Mouse (Mus musculus) heart, embryonic 10.5 days (tissue): ENCODE measurements around the gene Taf4. TPM values are rescaled to one million over a fixed set of nuclear protein-coding genes. Genes with fewer than 3 reads are reported as not detected.
A peak's percentile ranks its signal among the peaks of the same experiment; 100 is the strongest.

Source experiments
- DNase-seq: peaks from one replicate; pipeline ENCODE4 v3.0.0-alpha.2; 2017; ENCODE audit warnings: low spot score
- H3K27ac ChIP-seq: fragments of 300-500 bp; sonication (generic); 2 replicates; pipeline ENCODE4 v1.5.1; 2016; ENCODE audit warnings: mild to moderate bottlenecking
- H3K27me3 ChIP-seq: fragments of 300-500 bp; sonication (generic); 2 replicates; pipeline ENCODE4 v1.6.1; 2016; ENCODE audit warnings: mild to moderate bottlenecking; ENCODE audit not compliant: poor library complexity, insufficient read depth, severe bottlenecking
- H3K36me3 ChIP-seq: fragments of 300-500 bp; sonication (generic); 2 replicates; pipeline ENCODE4 v1.6.1; 2016; ENCODE audit warnings: mild to moderate bottlenecking, moderate library complexity
- H3K4me1 ChIP-seq: fragments of 300-500 bp; sonication (generic); 2 replicates; pipeline ENCODE4 v1.6.1; 2016; ENCODE audit warnings: mild to moderate bottlenecking
- H3K4me3 ChIP-seq: fragments of 300-500 bp; sonication (generic); 2 replicates; pipeline ENCODE4 v1.5.1; 2016; ENCODE audit warnings: mild to moderate bottlenecking, moderate library complexity
- H3K9me3 ChIP-seq: fragments of 300-500 bp; sonication (generic); 2 replicates; pipeline ENCODE4 v1.6.1; 2016; ENCODE audit warnings: mild to moderate bottlenecking, moderate library complexity
- WGBS: fragments of 180-500 bp; shearing (Covaris S2); methylation state at CpG from one replicate; pipeline ENCODE4 v1.1.7; 2016; 5-methylcytosine and 5-hydroxymethylcytosine counted together
- polyA plus RNA-seq: library from polyadenylated mRNA; unstranded; fragments of >200 nt; fragmentation: Nextera tagmentation; extraction: Ambion mirVana; gene quantifications from 2 replicates; pipeline ENCODE4 v1.2.1, GENCODE M21; 2016

Gene Taf4
- polyA plus RNA-seq, 1 experiment from 2014 or later: 3.2 TPM

DNA sequence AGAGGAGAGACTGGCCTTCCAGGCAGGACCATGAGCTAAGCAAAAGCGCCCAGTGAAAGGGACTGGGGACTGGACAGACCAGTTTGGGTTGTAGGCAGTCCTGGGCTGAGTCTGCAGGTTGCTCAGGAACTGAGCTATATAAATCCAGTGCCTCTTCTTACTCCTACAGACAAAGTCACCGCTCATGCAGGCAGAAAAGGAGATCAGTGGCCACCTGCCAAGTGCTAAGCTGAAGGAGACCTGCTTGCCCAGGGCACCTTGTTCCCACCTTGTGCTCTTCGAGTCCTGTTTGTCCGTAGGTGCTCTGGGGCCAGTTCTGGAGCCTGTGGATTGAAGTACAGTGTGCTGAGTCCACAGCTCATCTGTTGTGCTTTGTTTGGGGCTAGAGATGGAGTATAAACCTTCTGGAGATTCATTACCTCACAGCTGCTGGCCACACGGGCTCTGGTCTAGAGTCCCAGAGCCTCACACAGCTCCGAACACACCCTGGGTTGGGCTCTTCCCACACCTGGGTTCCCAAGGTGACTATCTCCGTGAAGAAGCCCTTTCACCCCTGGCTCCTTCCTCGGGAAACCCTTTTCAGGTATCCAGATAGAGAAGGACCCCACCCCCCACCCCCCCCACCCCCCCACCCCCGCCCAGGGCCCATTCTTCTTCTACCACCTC is 30.0 kb upstream of the Taf4 start:
- Histone ChIP-seq H3K36me3 (no peaks in the 10 kb centered on the region), H3K27me3 (peaks cover 10% of the 10 kb centered on the region; the same call in 1 of the 2 replicates), H3K4me1 (no peaks in the 10 kb centered on the region), H3K9me3 (peaks cover 3% of the 10 kb centered on the region; the same call in 1 of the 2 replicates), H3K4me3 (no peak overlapping the region), H3K27ac (no peak overlapping the region)
- peak; percentile 64 for DNase-seq
- 39% methylated on average over 8 of the region's 9 CpGs for WGBS

DNA sequence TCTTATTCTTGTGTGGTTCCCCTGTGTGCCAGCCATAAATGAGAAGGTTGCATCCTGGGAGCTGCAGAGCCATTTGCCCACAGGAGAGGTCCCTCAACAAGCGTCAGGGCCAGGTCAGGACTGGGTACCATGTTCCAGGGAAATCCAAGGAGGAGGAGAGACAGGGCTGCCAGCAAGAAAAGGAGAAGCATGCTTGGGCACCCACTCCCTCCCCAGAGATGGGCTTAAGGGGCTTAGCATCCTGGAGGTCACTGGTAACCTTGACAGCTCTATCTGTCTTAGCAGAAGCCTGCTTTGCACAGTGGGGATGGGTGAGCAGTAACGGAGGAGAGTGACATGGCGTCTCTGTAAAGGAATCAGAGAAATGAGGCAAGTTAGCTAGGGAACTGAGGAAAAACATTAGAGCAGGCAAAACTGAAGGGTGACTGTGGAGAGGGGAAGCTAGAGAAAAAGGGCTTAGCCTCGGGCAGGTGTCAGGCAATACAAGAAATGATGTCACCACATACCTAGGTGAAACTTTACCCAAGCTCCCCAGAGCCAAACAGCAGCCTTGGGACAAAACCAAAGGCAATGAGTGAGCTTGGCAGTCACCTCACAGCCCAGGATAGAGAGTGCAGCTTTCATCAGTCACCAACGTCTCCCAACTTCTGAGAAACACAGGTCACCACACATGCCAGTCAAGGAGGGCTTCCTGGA is 29.4 kb upstream of the Taf4 start:
- DNase-seq: no peak
- peaks cover 10% of the 10 kb centered on the region; the same call in 1 of the 2 replicates for H3K27me3 ChIP-seq
- 50% methylated on average over 5 of the region's 5 CpGs for WGBS
- no peaks in the 10 kb centered on the region for H3K36me3 ChIP-seq
- no peak overlapping the region for H3K27ac ChIP-seq
- H3K4me1 ChIP-seq: no peaks in the 10 kb centered on the region
- H3K9me3 ChIP-seq: peaks cover 3% of the 10 kb centered on the region; the same call in 1 of the 2 replicates
- no peak overlapping the region for H3K4me3 ChIP-seq

DNA sequence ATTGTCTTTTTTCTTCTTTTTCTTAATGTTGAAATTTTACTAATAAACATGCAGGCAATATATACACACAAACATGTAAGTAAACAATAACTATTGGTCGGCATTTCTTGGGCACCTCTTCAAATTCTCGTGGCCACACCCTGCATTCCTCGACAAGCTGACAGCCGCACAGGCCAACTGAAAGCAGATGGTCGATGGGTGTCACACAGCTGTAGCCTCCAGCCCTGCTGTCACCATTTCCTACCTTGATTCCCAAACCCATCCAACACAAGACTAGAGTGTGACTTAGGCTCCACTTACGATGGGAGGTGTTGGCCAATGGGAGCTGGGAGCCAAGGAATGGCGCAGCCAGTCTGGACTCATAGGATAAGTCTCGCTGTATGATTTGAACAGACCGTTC is 25.2 kb upstream of the Taf4 start:
- no peaks in the 10 kb centered on the region for H3K4me1 ChIP-seq
- H3K27me3 ChIP-seq: peaks cover 10% of the 10 kb centered on the region; the same call in 1 of the 2 replicates
- H3K4me3 ChIP-seq: no peak overlapping the region
- no peak overlapping the region for H3K27ac ChIP-seq
- H3K36me3 ChIP-seq: no peaks in the 10 kb centered on the region
- H3K9me3 ChIP-seq: no peaks in the 10 kb centered on the region
- WGBS: 85% methylated on average over 9 of the region's 9 CpGs
- peak; percentile 66 for DNase-seq

DNA sequence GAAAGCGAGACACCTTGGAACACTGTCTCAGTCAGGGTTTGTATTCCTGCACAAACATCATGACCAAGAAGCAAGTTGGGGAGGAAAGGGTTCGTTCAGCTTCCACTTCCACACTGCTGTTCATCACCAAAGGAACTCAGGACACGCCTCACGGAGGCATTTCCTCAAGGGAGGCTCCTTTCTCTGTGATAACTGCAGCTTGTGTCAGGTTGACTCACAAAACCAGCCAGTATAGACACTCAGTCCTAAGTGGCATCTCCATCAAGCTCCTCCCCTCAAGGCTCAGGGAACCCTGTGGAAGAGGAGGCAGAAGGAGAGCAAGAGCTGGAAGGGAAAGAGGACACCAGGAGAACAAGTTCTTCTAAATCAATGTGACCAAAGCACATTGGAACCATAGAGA is 22.0 kb upstream of the Taf4 start:
- Histone ChIP-seq H3K4me1 (no peaks in the 10 kb centered on the region), H3K4me3 (no peak overlapping the region), H3K27ac (no peak overlapping the region), H3K27me3 (no peaks in the 10 kb centered on the region), H3K36me3 (no peaks in the 10 kb centered on the region), H3K9me3 (no peaks in the 10 kb centered on the region)
- WGBS: 61% methylated on average over 4 of the region's 4 CpGs
- peak; percentile 45 for DNase-seq

DNA sequence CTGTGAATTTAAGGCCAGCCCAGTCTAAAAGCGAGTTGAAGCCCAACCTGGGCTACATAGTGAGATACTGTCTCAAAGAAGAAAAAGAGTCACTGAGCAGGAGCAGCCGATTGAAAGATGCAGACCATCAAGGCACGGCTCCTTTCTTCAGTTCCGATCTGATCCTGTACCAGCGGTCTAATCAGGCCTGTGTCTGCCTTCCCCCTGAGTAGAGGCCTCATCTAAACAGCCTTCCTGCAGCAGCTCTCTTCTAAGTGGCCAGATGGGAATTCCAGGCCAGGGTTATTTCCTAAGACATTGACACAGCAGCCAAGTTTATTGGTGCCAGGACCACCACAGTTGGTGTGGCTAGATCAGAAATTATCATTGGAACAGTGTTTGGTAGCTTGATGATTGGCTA is 16.6 kb upstream of the Taf4 start:
- peak; percentile 63 for DNase-seq
- H3K4me3 ChIP-seq: no peak overlapping the region
- H3K4me1 ChIP-seq: peaks cover 4% of the 10 kb centered on the region; the same call in 1 of the 2 replicates
- H3K27ac ChIP-seq: no peak overlapping the region
- no peaks in the 10 kb centered on the region for H3K36me3 ChIP-seq
- H3K9me3 ChIP-seq: no peaks in the 10 kb centered on the region
- whole genome bisulfite sequencing: 72% methylated on average over 5 of the region's 5 CpGs
- H3K27me3 ChIP-seq: no peaks in the 10 kb centered on the region

DNA sequence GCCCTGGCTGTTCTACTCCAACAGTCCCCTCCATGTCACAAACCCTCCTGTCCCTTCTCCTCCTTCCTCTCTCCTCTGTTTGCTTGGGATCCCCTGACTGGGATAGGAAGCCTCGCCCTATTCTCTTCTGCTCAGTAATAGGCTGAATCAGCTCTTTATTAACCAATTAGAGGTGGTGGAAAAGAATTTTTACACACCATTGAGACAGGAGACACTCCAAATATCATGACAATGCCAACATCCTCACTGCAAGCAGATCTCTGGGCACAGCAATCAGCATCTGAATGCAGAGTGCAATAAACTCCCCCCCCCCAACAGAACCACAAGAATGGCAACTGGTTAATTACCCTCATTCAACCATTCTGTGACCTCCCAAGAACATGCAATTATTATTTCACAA is 12.7 kb upstream of the Taf4 start:
- H3K9me3 ChIP-seq: no peaks in the 10 kb centered on the region
- H3K36me3 ChIP-seq: no peaks in the 10 kb centered on the region
- DNase-seq: peak; percentile 50
- H3K4me3 ChIP-seq: no peak overlapping the region
- WGBS: 78% methylated on average over 1 of the region's 1 CpGs
- no peak overlapping the region for H3K27ac ChIP-seq
- H3K27me3 ChIP-seq: no peaks in the 10 kb centered on the region
- H3K4me1 ChIP-seq: peaks cover 32% of the 10 kb centered on the region

DNA sequence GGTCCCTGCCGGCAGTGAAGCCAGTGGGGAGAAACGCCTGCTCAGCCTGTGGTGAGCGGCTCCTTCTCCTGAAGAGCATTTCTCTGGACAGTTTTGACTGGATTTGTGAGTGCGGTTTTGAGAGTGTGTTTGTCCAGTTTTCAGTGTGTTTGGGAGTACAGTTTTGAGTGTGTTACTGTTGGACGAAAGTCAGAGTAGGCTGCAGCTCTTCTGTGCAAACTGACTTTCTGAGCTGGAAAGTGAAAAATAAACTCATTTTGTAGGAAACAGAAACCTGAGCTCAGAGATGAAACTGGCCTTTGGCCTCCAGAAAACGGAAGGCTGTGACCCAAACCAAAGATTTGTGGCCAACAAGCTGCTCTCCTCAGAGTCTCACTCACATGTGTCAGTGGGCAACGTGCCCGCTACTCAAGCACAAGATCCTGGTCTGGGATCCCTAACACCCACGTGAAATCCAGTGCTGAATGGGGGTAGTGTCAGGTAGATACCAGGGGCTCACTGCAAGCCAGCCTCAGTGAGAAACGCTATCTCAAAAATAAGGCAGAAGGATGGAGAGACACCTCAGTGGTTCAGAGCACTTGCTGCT is 10.1 kb upstream of the Taf4 start:
- no peaks in the 10 kb centered on the region for H3K27me3 ChIP-seq
- no peaks in the 10 kb centered on the region for H3K36me3 ChIP-seq
- H3K27ac ChIP-seq: no peak overlapping the region
- no peak overlapping the region for H3K4me3 ChIP-seq
- peak; percentile 73 for DNase-seq
- peaks cover 38% of the 10 kb centered on the region for H3K4me1 ChIP-seq
- 66% methylated on average over 10 of the region's 10 CpGs for WGBS
- H3K9me3 ChIP-seq: no peaks in the 10 kb centered on the region

DNA sequence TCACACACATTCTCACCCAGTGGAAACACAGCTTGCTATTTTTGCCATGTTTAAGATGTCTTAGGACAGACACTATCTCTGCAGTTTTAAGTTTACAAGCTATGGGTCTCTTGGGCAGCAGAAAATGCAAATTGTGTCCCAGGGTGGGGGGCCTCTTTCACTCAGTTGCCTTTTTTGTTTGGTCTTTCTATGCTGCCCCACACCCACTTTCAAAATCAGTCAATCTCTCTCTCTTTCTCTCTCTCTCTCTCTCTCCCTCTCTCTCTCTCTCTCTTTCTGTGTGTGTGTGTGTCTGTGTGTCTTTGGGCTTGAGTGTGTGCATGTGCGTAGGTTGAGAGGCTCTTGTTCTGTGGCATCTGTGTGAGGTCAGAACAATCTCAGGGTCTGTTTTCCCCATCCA is 9.2 kb upstream of the Taf4 start:
- Histone ChIP-seq H3K4me1 (peaks cover 37% of the 10 kb centered on the region), H3K27ac (no peak overlapping the region), H3K27me3 (no peaks in the 10 kb centered on the region), H3K9me3 (no peaks in the 10 kb centered on the region), H3K36me3 (no peaks in the 10 kb centered on the region), H3K4me3 (no peak overlapping the region)
- DNase-seq: no peak
- WGBS: 82% methylated on average over 1 of the region's 1 CpGs

DNA sequence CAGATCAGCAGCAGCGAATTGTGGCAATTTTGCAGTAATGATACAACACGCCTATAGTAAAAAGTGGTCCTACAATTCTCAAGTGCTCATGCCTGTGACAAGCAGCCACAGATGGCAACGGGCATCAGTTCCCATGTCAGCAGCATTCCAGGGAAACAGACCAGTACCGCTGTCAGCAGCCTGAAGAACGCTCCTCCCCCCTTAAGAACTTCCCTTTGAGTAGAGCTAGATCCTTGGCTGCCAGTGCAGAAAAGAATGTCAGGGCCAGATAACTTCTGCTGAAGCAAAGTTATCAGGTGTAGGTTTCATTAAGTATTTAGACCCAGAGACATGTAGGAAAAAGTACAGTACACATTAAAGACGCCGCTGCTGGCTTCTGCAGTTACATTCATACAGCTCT is 8.4 kb upstream of the Taf4 start:
- Histone ChIP-seq H3K4me3 (no peak overlapping the region), H3K4me1 (peaks cover 38% of the 10 kb centered on the region), H3K9me3 (no peaks in the 10 kb centered on the region), H3K27me3 (no peaks in the 10 kb centered on the region), H3K36me3 (no peaks in the 10 kb centered on the region), H3K27ac (no peak overlapping the region)
- 20% methylated on average over 7 of the region's 7 CpGs for WGBS
- DNase-seq: peak; percentile 79

DNA sequence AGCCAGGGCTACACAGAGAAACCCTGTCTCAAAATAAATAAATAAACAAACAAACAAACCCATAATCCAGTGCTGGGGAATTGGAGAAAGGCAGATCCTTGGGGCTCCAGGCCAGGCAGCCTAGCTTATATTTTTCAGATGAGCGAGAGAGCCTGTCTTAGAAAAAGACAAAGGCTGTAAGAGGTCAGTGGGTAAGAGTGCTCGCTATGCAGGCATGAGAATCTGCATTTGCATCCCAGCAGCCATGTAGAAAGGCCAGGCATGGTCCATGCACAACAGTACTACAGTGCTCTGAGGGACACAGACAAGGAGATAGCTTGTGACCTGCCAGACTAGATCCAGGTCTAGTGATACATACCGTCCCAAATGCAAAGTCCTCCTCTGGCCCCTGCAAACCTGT is 6.3 kb upstream of the Taf4 start:
- Histone ChIP-seq H3K9me3 (no peaks in the 10 kb centered on the region), H3K4me3 (no peak overlapping the region), H3K27ac (no peak overlapping the region), H3K27me3 (no peaks in the 10 kb centered on the region), H3K36me3 (no peaks in the 10 kb centered on the region), H3K4me1 (peaks cover 45% of the 10 kb centered on the region)
- WGBS: 80% methylated on average over 3 of the region's 3 CpGs
- peak; percentile 51 for DNase-seq

DNA sequence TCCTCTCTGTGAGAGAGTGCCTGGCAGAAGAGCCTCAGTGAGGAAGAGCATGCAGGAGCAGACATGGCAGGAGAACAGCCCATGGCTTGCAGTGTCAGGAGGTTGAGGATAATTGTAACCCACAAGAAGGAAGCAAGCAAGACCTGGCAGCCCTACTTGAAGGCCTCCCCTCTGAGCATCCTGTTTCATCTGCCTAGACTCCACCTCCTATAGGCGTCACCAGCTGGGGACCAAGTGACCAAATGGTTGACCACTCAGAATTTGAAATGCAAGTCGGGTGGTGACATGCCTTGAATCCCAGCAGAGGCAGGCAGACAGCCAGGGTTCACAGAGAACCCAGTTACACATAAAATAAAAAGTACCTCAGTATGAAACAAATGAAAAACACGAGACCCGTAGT is 4.2 kb upstream of the Taf4 start:
- 47% methylated on average over 4 of the region's 4 CpGs for WGBS
- Histone ChIP-seq H3K4me3 (no peak overlapping the region), H3K27me3 (no peaks in the 10 kb centered on the region), H3K4me1 (peaks cover 36% of the 10 kb centered on the region), H3K27ac (no peak overlapping the region), H3K9me3 (no peaks in the 10 kb centered on the region), H3K36me3 (no peaks in the 10 kb centered on the region)
- peak; percentile 70 for DNase-seq

DNA sequence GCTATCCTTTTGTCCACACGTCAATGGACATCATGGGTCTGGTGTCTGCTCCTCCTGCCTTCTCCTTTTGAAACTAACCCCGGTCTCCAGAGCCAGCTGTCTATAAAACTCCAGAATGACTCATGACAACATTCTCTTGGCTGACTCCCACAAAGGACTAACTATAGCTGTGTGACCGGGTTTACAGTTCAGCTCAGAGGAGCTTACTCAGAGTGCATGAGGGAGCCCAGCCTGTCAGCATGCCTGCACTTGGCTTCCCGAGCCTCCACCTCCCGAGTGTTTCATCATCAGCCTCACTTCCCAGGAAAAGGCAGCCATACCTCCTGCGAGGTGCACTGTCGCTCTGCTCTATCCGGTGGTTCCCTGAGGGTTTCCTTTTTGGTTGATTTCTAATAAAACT is 3.4 kb upstream of the Taf4 start:
- H3K4me1 ChIP-seq: peaks cover 33% of the 10 kb centered on the region
- DNase-seq: peak; percentile 60
- no peaks in the 10 kb centered on the region for H3K9me3 ChIP-seq
- no peak overlapping the region for H3K4me3 ChIP-seq
- H3K36me3 ChIP-seq: no peaks in the 10 kb centered on the region
- H3K27ac ChIP-seq: no peak overlapping the region
- 63% methylated on average over 8 of the region's 8 CpGs for WGBS
- no peaks in the 10 kb centered on the region for H3K27me3 ChIP-seq

DNA sequence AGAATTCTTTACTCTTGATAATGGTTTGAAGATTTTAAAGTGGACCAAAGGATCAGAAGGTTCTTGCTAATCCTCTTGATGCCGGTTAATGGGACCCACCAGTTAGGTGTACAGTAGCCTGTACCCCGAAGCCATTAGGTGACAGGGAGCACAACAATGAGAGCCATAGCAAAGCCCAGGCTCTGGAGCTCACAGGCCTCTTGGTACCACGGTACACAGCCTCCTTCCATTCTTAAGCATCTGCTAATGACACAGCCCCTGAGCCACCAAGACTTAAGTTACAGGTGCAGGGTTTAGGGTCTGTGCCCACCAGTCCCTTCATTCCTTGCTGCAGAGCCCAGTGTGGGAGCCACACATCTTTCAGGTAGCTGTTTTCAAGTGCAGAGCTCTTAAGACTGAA is 1.8 kb upstream of the Taf4 start:
- no peak for DNase-seq
- 74% methylated on average over 3 of the region's 3 CpGs for WGBS
- no peaks in the 10 kb centered on the region for H3K27me3 ChIP-seq
- H3K4me3 ChIP-seq: no peak overlapping the region
- no peaks in the 10 kb centered on the region for H3K9me3 ChIP-seq
- no peaks in the 10 kb centered on the region for H3K36me3 ChIP-seq
- H3K4me1 ChIP-seq: peaks cover 39% of the 10 kb centered on the region
- H3K27ac ChIP-seq: no peak overlapping the region
